Mouse (Mus musculus) layer of hippocampus, adult 11-12 months (tissue): ENCODE measurements around the gene Lmf2.

ENCODE experiments used
- DNase-seq: peaks from one replicate; pipeline ENCODE4 v3.0.0; 2022; ENCODE audit warnings: low spot score

The Lmf2 gene

GRCm38 (mm10) chr15:89372068-89372467 is 16.6 kb upstream of the Lmf2 start:
- DNase-seq: no peak

GRCm38 (mm10) chr15:89365141-89365551 is 9.7 kb upstream of the Lmf2 start:
- DNase-seq: no peak

DNA sequence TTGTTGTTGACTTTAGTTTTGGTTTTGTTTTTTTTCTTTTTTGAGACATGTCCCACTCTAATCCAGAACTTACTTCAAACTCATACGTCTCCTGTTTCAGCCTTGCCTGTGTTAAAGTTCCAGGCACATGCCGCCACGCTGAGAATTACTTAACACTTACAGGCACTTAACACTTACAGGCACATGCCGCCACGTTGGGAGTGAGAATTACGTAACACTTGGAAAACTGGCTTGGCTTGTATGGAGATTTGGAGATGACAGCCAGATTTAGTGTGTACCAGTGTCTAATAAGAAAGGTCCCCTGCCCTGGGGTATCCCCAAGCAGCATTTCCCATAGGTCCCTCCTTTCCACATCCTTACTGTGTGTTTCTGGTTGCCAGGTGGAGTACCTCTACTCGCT is 7.6 kb upstream of the Lmf2 start:
- no peak for DNase-seq

DNA sequence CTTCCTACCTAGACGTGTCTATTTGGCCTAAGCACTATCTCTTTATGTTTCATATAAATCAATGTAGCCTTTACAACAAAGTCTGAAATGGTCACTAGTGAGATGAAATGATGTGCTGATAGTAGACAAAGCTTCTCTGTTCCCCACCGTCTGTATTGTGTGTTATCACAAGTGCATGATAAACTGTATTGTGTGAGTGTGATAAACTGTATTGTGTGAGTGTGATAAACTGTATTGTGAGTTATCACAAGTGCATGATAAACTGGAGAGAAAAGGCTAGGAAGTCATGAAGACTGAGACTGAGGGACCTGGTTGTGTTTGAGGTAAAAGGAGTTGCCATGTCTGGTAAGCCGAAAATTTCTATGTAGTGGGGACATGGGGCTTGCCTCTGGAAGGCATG is 3.3 kb upstream of the Lmf2 start:
- no peak for DNase-seq

DNA sequence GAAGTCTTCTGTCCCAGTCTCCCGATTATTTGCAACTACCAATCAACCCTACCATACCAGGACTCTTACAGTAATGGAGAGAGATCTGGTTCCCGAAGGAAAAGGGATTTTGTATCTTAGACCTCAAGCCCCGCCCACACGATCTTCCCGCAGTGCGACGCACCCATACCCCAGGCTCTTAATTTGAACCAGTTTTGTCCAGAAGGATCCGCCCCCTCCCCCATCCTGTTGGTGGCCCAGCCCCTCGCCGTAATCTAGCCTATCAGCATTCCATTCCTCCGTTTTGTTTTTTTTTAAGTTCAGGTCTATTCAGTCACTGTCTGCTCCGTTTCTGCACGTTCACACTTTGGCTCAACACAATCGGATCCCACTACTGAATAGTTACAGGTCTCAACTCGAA is 913 bp upstream of the Lmf2 start:
- DNase-seq: peak; percentile 57

GRCm38 (mm10) chr15:89354455-89354854 is 1.0 kb downstream of the Lmf2 start:
- DNase-seq: no peak

DNA sequence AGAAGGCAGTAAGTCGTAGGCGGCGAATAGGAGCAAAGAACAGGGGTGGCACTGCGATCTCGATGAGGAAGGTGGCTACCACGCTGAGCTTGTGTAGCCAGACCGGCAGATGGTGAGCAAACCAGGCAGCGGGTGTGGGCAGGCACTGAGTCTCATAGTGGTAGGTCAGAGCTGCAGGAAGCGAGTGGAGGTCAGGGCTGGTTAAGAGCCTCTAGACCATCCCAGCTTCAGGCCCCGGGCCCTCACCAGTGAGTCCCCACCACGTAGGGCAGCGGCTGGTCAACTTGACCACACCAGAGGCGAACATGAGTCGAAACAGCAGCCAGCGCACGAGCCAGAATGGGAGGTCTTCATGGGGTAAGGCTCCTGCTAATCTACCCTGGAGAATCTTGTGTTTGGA is 1.6 kb downstream of the Lmf2 start:
- DNase-seq: no peak

DNA sequence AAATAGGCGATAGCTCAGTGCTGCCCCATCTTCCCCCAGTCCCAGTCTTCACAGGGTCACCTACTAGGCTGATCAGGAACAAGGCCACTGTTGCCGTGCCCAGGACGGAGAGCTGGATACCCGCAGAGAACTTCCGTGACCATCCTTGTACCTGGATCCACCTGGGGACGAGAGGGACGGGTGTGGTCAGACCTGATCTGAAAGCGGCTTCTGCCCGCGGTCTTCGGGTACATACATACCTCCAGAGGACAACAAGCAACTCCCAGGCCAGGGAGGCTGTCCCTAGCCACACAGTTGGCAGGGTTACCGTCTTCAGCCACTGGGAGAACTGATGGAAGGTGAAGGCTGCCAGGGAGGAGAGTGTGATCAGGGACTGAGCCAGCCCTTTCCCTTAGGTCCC is 2.7 kb downstream of the Lmf2 start:
- no peak for DNase-seq

DNA sequence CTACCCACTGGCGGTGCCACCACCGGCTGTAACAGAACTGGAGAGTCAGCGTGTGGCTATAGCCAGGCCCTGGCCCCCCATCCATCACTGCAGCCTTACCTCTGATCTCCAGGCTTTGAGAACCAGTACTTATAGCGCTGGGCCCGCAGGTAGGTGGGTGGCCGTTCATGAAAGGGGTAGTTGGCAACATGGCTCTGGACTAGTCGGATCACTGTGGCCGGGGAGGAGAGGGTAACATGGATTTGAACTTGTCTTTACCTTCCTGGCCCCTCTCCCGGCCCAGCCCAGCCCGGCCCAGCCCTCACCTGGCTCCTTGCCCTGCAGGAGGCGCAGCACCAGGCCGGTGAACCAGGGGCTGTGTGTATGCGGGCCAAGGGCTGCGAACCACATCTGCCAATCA is 3.4 kb downstream of the Lmf2 start:
- no peak for DNase-seq

DNA sequence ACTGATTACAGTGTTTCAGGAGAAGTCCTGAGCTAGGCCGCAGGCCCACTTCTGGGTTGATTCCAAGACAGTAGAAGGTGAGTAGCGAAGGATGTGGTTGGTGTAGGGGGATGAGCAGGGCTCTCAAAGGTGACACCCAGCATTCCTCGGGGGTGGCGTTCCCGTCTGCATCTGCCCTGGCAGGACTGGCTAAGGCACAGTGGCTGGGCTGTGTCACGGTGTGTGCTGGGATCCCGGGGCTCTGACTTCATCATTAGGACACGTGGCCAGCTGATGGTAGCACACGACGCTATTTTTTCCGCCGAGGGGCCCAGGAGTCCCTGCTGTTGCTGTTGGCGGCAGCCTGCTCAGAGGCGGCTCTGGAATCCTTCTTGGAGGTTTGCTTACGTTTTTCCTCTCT is 4.2 kb downstream of the Lmf2 start:
- DNase-seq: no peak

DNA sequence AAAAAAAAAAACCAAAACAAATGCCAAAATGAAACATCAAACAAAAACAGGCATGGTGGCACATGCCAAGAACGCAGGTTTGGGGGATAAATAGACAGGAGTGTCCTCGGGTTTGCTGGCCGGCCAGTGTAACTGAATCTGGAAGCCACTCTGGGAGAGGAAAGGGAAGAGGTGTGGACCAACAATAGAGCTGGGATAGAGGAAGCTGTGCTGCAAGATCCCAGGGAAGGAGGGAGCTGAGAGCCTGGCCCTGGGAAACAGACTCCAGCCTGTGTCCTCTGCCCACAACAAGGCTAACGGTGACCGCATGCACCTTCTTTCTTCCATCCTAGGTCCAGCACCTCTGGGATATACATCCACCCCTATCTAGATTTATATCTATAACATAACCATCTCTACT is 5.0 kb downstream of the Lmf2 start:
- no peak for DNase-seq

- no peak for DNase-seq
Observed at GRCm38 (mm10) chr15:89343325-89343724, 12.1 kb downstream of the Lmf2 start.

DNA sequence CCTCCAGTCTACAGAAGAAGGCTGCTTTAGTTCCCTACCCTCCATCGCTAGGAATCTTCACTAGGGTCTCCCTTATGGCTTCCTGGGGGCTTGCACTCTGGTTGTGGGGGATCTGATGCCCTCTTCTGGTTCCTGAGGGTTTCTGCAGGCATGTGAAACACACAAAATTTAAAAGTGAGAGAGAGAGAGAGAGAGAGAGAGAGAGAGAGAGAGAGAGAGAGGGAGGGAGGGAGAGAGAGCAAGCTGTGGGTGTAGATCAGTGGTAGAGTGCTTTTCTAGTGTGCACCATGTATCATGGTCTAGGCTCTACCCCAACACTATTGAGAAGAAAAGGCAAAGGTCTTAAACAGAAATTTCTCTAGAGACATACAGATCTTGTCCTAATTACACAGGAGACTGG is 13.8 kb downstream of the Lmf2 start:
- DNase-seq: no peak

DNA sequence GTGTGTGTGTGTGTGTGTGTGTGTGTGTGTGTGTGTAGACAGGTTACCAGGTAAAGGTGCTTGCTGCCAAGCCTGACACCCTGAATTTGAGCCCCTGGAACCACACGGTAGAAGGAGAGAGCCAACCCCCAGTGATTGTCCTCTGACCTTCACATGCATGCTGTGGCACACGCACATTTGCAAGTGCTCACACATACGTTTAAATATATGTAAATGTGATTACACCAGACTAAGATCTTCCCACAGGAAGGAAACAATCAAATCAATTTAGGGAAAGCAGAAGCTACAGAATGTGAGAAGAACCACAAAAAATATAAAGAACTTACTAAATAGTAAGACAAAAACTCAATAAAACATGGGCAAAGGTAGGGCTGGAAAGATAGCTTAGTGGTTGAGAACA is 15.3 kb downstream of the Lmf2 start:
- DNase-seq: no peak

DNA sequence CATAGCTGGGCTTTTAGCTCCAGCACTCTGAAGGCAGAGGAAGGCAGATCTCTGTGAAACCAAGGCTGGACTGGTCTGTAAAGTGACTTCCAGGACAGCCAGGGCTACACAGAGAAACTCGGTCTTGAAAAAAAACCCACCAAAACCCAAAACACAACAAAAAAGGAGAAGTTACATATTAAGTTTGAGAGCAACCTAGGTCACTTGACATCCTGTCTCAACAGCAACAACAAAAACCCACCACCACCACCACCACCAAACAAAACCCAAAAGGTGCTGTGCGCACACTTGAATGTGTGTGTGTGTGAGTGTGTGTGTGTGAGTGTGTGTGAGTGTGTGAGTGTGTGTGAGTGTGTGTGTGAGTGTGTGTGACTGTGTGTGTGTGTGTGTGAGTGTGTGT is 15.8 kb downstream of the Lmf2 start:
- no peak for DNase-seq

DNA sequence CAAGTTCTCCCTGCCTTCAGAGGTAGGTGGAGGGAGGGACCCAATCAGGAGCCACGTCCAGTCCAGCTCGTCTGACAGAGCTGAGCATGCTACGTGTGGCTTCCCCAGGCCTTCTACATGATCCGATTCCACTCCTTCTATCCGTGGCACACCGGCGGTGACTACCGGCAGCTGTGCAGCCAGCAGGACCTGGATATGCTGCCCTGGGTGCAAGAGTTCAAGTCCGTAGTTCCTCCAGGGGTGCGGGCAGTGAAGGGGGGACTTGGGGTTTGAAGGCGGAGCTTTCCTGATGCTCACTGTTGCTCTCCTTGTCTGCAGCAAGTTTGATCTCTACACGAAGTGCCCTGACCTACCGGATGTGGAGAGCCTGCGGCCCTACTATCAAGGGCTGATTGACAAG is 19.0 kb downstream of the Lmf2 start:
- DNase-seq: no peak

- DNase-seq: no peak
Observed at GRCm38 (mm10) chr15:89334774-89335537, 20.5 kb downstream of the Lmf2 start.

DNA sequence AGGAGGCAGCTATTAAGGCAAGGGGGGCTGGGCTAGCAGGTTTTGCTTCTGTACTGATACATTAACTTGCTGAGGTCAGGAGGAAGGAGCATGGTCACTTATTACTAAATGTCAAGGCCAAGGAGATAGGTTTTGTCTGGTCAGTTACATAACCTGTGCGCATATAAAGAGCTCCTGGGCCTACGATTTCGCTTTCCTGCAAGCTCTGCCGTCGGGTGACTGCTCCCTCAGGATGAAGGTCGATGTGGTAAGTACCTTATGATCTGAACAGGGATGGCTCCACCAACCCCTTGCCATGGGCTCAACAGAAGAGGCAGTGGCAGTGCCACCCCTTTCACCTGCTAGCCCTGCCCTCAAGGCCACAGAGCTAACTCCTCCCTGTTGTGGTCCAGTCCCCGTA is 21.2 kb downstream of the Lmf2 start, which contains the start of gene Miox:
TSS of gene Miox (plus strand) at position 128 of the 400 bp plus-strand sequence.
- DNase-seq: no peak

GRCm38 (mm10) chr15:89326441-89326840 is 29.0 kb downstream of the Lmf2 start:
- no peak for DNase-seq

GRCm38 (mm10) chr15:89323656-89324055 is 31.8 kb downstream of the Lmf2 start:
- DNase-seq: no peak

- DNase-seq: no peak
Observed at GRCm38 (mm10) chr15:89322670-89323522, 32.6 kb downstream of the Lmf2 start, which contains the start of gene Adm2. Gene Adm2, plus strand, starts transcription at chr15:89322720.

DNA sequence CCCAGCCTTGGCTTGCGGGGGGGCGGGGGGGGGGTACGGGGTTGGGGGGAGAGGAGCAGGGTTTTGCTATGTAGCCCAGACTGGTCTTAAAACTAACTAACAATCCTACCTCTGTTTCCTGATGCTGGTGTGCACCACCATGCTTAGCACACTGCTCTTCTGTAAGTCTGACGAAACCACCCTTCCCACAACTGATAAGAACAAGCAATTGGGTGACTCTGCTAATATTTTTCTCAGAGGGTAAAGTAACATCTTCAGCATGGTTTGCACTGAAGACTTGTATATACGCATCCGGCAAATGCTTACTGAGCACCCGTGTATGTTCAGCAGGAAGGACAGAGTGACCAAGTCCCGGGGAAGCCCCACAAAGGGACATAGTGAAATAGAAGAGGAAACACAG is 34.2 kb downstream of the Lmf2 start:
- DNase-seq: no peak

DNA sequence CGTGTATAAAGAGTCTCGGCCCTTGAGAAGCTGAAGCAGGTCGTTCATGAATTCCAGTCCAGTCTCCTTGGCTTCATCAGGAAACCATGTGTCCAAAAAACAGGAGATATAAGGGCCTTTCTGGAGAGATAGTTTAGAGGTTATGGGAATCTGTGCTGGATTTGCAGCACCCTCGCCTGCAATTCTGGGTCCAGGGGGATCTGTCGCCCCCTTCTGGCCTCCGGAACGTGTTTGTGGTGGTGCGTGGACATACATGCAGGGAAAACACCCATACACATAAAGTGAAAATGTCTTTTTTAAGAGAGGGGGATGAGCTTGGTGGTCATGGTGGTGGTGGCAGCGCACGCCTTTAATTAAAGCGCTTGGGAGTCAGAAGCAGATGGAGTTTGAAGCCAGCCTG is 39.3 kb downstream of the Lmf2 start:
- no peak for DNase-seq
